Comparison of ENCODE assay signal across 8 mouse cellular contexts in genomic region chr10:120231718-120232117, GRCm38 (mm10). TPM values are rescaled to one million over a fixed set of nuclear protein-coding genes. Genes with fewer than 3 reads are reported as not detected.
DNase-seq lines count a peak whose midpoint lies in the region; ATAC-seq lines count a peak whose summit lies in the region.

No protein-coding gene starts in this region.

- no peak for ATAC-seq in forebrain, embryonic 14.5 days
- ATAC-seq in forebrain, embryonic 12.5 days (ENCODE audit: low FRiP score): no peak

- H3K27me3 ChIP-seq in forebrain, embryonic 14.5 days (replicated peaks; ENCODE audit: control insufficient read depth, insufficient read depth, low read length): no peaks in the 10 kb centered on the region
- no peaks in the 10 kb centered on the region for H3K27me3 ChIP-seq in forebrain, embryonic 12.5 days
- H3K27me3 ChIP-seq in embryonic facial prominence, embryonic 10.5 days (replicated peaks; ENCODE audit: low read depth, poor library complexity, severe bottlenecking): no peaks in the 10 kb centered on the region

- H3K4me3 ChIP-seq in forebrain, embryonic 14.5 days (ENCODE audit: low read depth, low read length): no peak overlapping the region
- no peak overlapping the region for H3K4me3 ChIP-seq in forebrain, embryonic 12.5 days (replicated peaks)
- H3K4me3 ChIP-seq in embryonic facial prominence, embryonic 10.5 days: no peak overlapping the region

- H3K9ac ChIP-seq in forebrain, embryonic 14.5 days (ENCODE audit: low read length): no peak overlapping the region
- no peak overlapping the region for H3K9ac ChIP-seq in forebrain, embryonic 12.5 days

- H3K36me3 ChIP-seq in forebrain, embryonic 14.5 days (ENCODE audit: control insufficient read depth, insufficient read depth, low read length): peaks cover 30% of the 10 kb centered on the region
- peaks cover 27% of the 10 kb centered on the region for H3K36me3 ChIP-seq in forebrain, embryonic 12.5 days (replicated peaks)
- peaks cover 46% of the 10 kb centered on the region for H3K36me3 ChIP-seq in embryonic facial prominence, embryonic 10.5 days (replicated peaks)

- H3K4me2 ChIP-seq in forebrain, embryonic 14.5 days (ENCODE audit: low read length): no peak overlapping the region
- no peak overlapping the region for H3K4me2 ChIP-seq in forebrain, embryonic 12.5 days

- no peaks in the 10 kb centered on the region for H3K9me3 ChIP-seq in forebrain, embryonic 14.5 days (replicated peaks; ENCODE audit: control insufficient read depth, low read length)
- H3K9me3 ChIP-seq in forebrain, embryonic 12.5 days: no peaks in the 10 kb centered on the region
- no peaks in the 10 kb centered on the region for H3K9me3 ChIP-seq in embryonic facial prominence, embryonic 10.5 days

- 33% methylated on average over 5 of the region's 5 CpGs for WGBS in forebrain, embryonic 14.5 days
- 32% methylated on average over 5 of the region's 5 CpGs for WGBS in forebrain, embryonic 12.5 days
- 29% methylated on average over 5 of the region's 5 CpGs for WGBS in embryonic facial prominence, embryonic 10.5 days

- DNase-seq in forebrain, embryonic 14.5 days (ENCODE audit: low spot score): peak; percentile 68
- DNase-seq in 416B (ENCODE audit: low read depth) (peak; percentile 78), ZHBTc4 (ENCODE audit: low read depth, low spot score) (peak; percentile 87)
- DNase-seq in embryonic facial prominence, embryonic 10.5 days (ENCODE audit: low spot score): peak; percentile 78
- peak; percentile 82 for DNase-seq in kidney, postnatal 10 days
- peak; percentile 77 for DNase-seq in lung, postnatal 14 days
- peak; percentile 65 to 87 for DNase-seq in spleen, postnatal 10 days (ENCODE audit: low spot score in 2 of 2)

- no peak overlapping the region for H3K27ac ChIP-seq in forebrain, embryonic 14.5 days (ENCODE audit: low read depth, low read length)
- no peak overlapping the region for H3K27ac ChIP-seq in forebrain, embryonic 12.5 days
- no peak overlapping the region for H3K27ac ChIP-seq in embryonic facial prominence, embryonic 10.5 days (replicated peaks)

- H3K4me1 ChIP-seq in forebrain, embryonic 14.5 days (ENCODE audit: control insufficient read depth, insufficient read depth, low read length): 0 out of 2 replicates have a peak, but pooled peaks cover 2% of the 10 kb centered on the region
- peaks cover 19% of the 10 kb centered on the region for H3K4me1 ChIP-seq in forebrain, embryonic 12.5 days
- H3K4me1 ChIP-seq in embryonic facial prominence, embryonic 10.5 days: peaks cover 20% of the 10 kb centered on the region

RNA-seq across cellular contexts. Expression of gene Llph, which starts 4.8 kb away (rescaled TPM):
- 41.6 and 44.1 TPM in 2 replicates for polyA plus RNA-seq in forebrain, embryonic 14.5 days (2014; fragmentation: Nextera tagmentation; extraction: Ambion mirVana)
- polyA plus RNA-seq in forebrain, embryonic 12.5 days (2016; fragmentation: Nextera tagmentation; extraction: Ambion mirVana): 53.2 and 56.4 TPM in 2 replicates
- 68.1 and 70.4 TPM in 2 replicates for polyA plus RNA-seq in embryonic facial prominence, embryonic 10.5 days (2016; fragmentation: Nextera tagmentation; extraction: Ambion mirVana)

RNA-seq across cellular contexts. Expression of gene Irak3, which starts 29.8 kb away (rescaled TPM):
- 0.27 and 0.52 TPM in 2 replicates for polyA plus RNA-seq in forebrain, embryonic 14.5 days (2014; fragmentation: Nextera tagmentation; extraction: Ambion mirVana)
- 0.38 and 0.51 TPM in 2 replicates for polyA plus RNA-seq in forebrain, embryonic 12.5 days (2016; fragmentation: Nextera tagmentation; extraction: Ambion mirVana)
- 0.72 and 0.96 TPM in 2 replicates for polyA plus RNA-seq in embryonic facial prominence, embryonic 10.5 days (2016; fragmentation: Nextera tagmentation; extraction: Ambion mirVana)

RNA-seq across cellular contexts. Expression of gene Tmbim4, which starts 30.3 kb away (rescaled TPM):
- polyA plus RNA-seq in forebrain, embryonic 14.5 days (2014; fragmentation: Nextera tagmentation; extraction: Ambion mirVana): 85.4 and 102 TPM in 2 replicates
- 61.6 and 66.9 TPM in 2 replicates for polyA plus RNA-seq in forebrain, embryonic 12.5 days (2016; fragmentation: Nextera tagmentation; extraction: Ambion mirVana)
- 82.2 and 82.4 TPM in 2 replicates for polyA plus RNA-seq in embryonic facial prominence, embryonic 10.5 days (2016; fragmentation: Nextera tagmentation; extraction: Ambion mirVana)
